Mouse (Mus musculus) thymus, adult 2 months (tissue): ENCODE data around the gene Rab3il1.

Source experiments
- CTCF ChIP-seq: fragments of 200-500 bp; IDR thresholded peaks from 2 replicates; pipeline ENCODE4 v1.5.1; 2012; ENCODE audit warnings: mild to moderate bottlenecking, control low read depth, low read length, moderate library complexity, borderline replicate concordance; ENCODE audit not compliant: control insufficient read depth, poor library complexity, insufficient read depth; ENCODE audit errors: extremely low read depth
- POLR2A ChIP-seq: fragments of 200-500 bp; IDR thresholded peaks from 2 replicates; pipeline ENCODE4 v1.6.1; 2012; ENCODE audit warnings: mild to moderate bottlenecking, low read length, control low read depth, moderate library complexity; ENCODE audit not compliant: control insufficient read depth, poor library complexity, insufficient read depth; ENCODE audit errors: extremely low read depth

DNA sequence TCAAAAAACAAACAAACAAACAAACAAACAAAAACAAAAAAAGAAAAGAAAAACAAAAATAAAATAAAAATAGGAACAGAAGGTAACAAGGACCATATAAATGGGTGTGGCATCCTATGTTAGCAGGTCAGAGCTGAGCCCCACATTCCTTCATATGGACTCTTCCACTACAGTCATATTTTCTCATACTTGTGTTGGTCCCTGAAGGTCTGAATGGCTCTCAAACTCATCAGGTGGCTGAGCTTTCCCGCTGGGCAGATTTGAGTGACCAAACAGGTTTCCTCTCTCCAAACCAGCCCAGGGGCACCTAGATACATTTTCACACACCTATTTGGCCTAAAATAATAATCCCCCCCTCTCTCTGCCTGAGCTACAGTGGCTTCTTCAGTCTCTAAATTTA, 9.9 kb downstream of the Rab3il1 start:
- no peak for TF ChIP-seq CTCF
- no peak for TF ChIP-seq POLR2A
